ENCODE assay signal across 19 mouse cellular contexts in genomic region chr4:95304006-95304405, GRCm38 (mm10).
DNase-seq lines count a peak whose midpoint lies in the region; ATAC-seq and TF ChIP-seq lines count a peak whose summit lies in the region.
"Had no signal": no experiment of that assay in that cellular context is flagged by ENCODE, and none has a peak within 500 bp of the region (broad histone marks: within the 10 kb centered on the region; RNA-seq: fewer than 3 reads in every experiment).

No protein-coding gene starts in this region.

- no peaks in the 10 kb centered on the region for H3K36me3 ChIP-seq in forebrain, embryonic 14.5 days (ENCODE audit: control insufficient read depth, insufficient read depth, low read length)
- no peaks in the 10 kb centered on the region for H3K36me3 ChIP-seq in forebrain, embryonic 15.5 days
- H3K36me3 ChIP-seq: embryonic facial prominence, embryonic 10.5 days; forebrain, embryonic 12.5 days; heart, embryonic 13.5 days; hindbrain, embryonic 15.5 days; midbrain, embryonic 10.5 days had no signal

- DNase-seq in forebrain, embryonic 14.5 days (ENCODE audit: low spot score): peak; percentile 46
- DNase-seq in layer of hippocampus, adult 2 months (ENCODE audit: low spot score in 2 of 2): no peak
- no peak for DNase-seq in layer of hippocampus, adult 8-10 months (ENCODE audit: low spot score in 2 of 2)
- peak; percentile 4 for DNase-seq in induced T-regulatory cell, adult 2 months (ENCODE audit: low read depth)
- DNase-seq in kidney, postnatal 25 days: peak; percentile 73 to 76
- no peak for DNase-seq in thymus, adult 18-20 months
- DNase-seq: cerebellum, adult 9-10 months; right cerebral cortex, postnatal 25 days had no signal

- no peaks in the 10 kb centered on the region for H3K27me3 ChIP-seq in forebrain, embryonic 14.5 days (replicated peaks; ENCODE audit: control insufficient read depth, insufficient read depth, low read length)
- H3K27me3 ChIP-seq in forebrain, embryonic 15.5 days: no peaks in the 10 kb centered on the region
- H3K27me3 ChIP-seq: CH12.LX; forebrain, embryonic 12.5 days; heart, embryonic 13.5 days; hindbrain, embryonic 15.5 days had no signal

- H3K9me3 ChIP-seq in forebrain, embryonic 14.5 days (replicated peaks; ENCODE audit: control insufficient read depth, low read length): no peaks in the 10 kb centered on the region
- H3K9me3 ChIP-seq in forebrain, embryonic 15.5 days: no peaks in the 10 kb centered on the region
- H3K9me3 ChIP-seq: embryonic facial prominence, embryonic 10.5 days; forebrain, embryonic 12.5 days; heart, embryonic 13.5 days; hindbrain, embryonic 15.5 days; midbrain, embryonic 10.5 days had no signal

- H3K4me3 ChIP-seq in forebrain, embryonic 14.5 days (ENCODE audit: low read depth, low read length): no peak overlapping the region
- H3K4me3 ChIP-seq in forebrain, embryonic 15.5 days: no peak overlapping the region
- H3K4me3 ChIP-seq in layer of hippocampus, adult 2 months: no peak overlapping the region
- H3K4me3 ChIP-seq: embryonic facial prominence, embryonic 10.5 days; forebrain, embryonic 12.5 days; heart, embryonic 13.5 days; hindbrain, embryonic 15.5 days; left cerebral cortex, adult 2 months; midbrain, embryonic 10.5 days had no signal

- peaks cover 6% of the 10 kb centered on the region for H3K4me1 ChIP-seq in forebrain, embryonic 14.5 days (ENCODE audit: control insufficient read depth, insufficient read depth, low read length)
- peaks cover 10% of the 10 kb centered on the region; the same call in 1 of the 2 replicates for H3K4me1 ChIP-seq in forebrain, embryonic 15.5 days
- H3K4me1 ChIP-seq: hindbrain, embryonic 15.5 days had no signal

- no peak overlapping the region for H3K27ac ChIP-seq in forebrain, embryonic 14.5 days (ENCODE audit: low read depth, low read length)
- no peak overlapping the region for H3K27ac ChIP-seq in forebrain, embryonic 15.5 days (replicated peaks)
- peak overlapping the region; percentile 70; the same call in 1 of the 2 replicates for H3K27ac ChIP-seq in layer of hippocampus, adult 2 months
- H3K27ac ChIP-seq: forebrain, embryonic 12.5 days; heart, embryonic 13.5 days; hindbrain, embryonic 15.5 days; left cerebral cortex, adult 2 months; midbrain, embryonic 10.5 days had no signal

- no peak overlapping the region for H3K4me2 ChIP-seq in forebrain, embryonic 14.5 days (ENCODE audit: low read length)
- no peak overlapping the region for H3K4me2 ChIP-seq in forebrain, embryonic 15.5 days (replicated peaks)
- H3K4me2 ChIP-seq: forebrain, embryonic 12.5 days; heart, embryonic 13.5 days; hindbrain, embryonic 15.5 days; liver, embryonic 11.5 days had no signal

- H3K9ac ChIP-seq in forebrain, embryonic 14.5 days (ENCODE audit: low read length): no peak overlapping the region
- H3K9ac ChIP-seq in forebrain, embryonic 15.5 days (replicated peaks): no peak overlapping the region
- H3K9ac ChIP-seq: forebrain, embryonic 12.5 days; hindbrain, embryonic 15.5 days had no signal

- 58% methylated on average over 1 of the region's 1 CpGs for WGBS in forebrain, embryonic 14.5 days
- WGBS in forebrain, embryonic 15.5 days: 78% methylated on average over 1 of the region's 1 CpGs

- TF ChIP-seq CTCF in layer of hippocampus, adult 2 months (conservative IDR thresholded peaks at IDR 0.05): no peak

- no peak for ATAC-seq in forebrain, embryonic 14.5 days
- ATAC-seq in forebrain, embryonic 15.5 days (replicated peaks): no peak
- ATAC-seq in megakaryocyte progenitor cell, adult 5-6 weeks (replicated peaks; ENCODE audit: poor library complexity): no peak
- ATAC-seq: intestine, postnatal 0 days had no signal

Comparison
In these comparisons a context has a peak if more than half of its experiments do, and no peak if none do; other contexts are left out.
1. DNase-seq: peak in forebrain, embryonic 14.5 days (single experiment), induced T-regulatory cell, adult 2 months (single experiment) and kidney, postnatal 25 days (2 of 2); none in layer of hippocampus, adult 2 months (0 of 2), layer of hippocampus, adult 8-10 months (0 of 2) and thymus, adult 18-20 months (0 of 2).